Mouse (Mus musculus): ENCODE data around the gene Tm6sf2.

GRCm38 (mm10) chr8:70087836-70088650 is 15.3 kb downstream of the Tm6sf2 start:
- peak in 2 of 3 experiments; percentile 22 to 37; a peak in 3 of 6 replicates for TF ChIP-seq CTCF (IDR thresholded peaks at IDR 0.05 in 2 of 3, conservative IDR thresholded peaks at IDR 0.05 in 1 of 3; ENCODE audit: control insufficient read depth in 1 of 3, insufficient read depth in 1 of 3, low read depth in 2 of 3, low read length in 3 of 3, poor library complexity in 1 of 3, severe bottlenecking in 1 of 3)
- TF ChIP-seq ELF1 (IDR thresholded peaks at IDR 0.05; ENCODE audit: low read depth, low read length): no peak
- TF ChIP-seq POLR2AphosphoS5 (IDR thresholded peaks at IDR 0.05; ENCODE audit: borderline replicate concordance, low read depth, low read length): no peak
- no peak for TF ChIP-seq TCF12 (IDR thresholded peaks at IDR 0.05; ENCODE audit: low read depth, low read length)
- TF ChIP-seq MEF2A (IDR thresholded peaks at IDR 0.05; ENCODE audit: extremely low read depth, insufficient replicate concordance, low read depth, low read length, poor library complexity, severe bottlenecking): no peak
- TF ChIP-seq TBP (IDR thresholded peaks at IDR 0.05; ENCODE audit: low read depth, low read length): no peak
